Mouse (Mus musculus) retina, postnatal 7 days (tissue): ENCODE measurements around the gene Atpaf1.

ENCODE experiments used
- DNase-seq: peaks from one replicate; pipeline ENCODE4 v3.0.0-alpha.2; 2012; ENCODE audit warnings: low read depth, low spot score

Atpaf1 gene

GRCm38 (mm10) chr4:115812326-115812725, 27.7 kb downstream of the Atpaf1 start:
- no peak for DNase-seq

- DNase-seq, result no peak
Observed at GRCm38 (mm10) chr4:115815606-115816005, 31.0 kb downstream of the Atpaf1 start.

GRCm38 (mm10) chr4:115820199-115820598, 35.6 kb downstream of the Atpaf1 start:
- no peak for DNase-seq

- DNase-seq, result no peak
Observed at GRCm38 (mm10) chr4:115820944-115821343, 36.3 kb downstream of the Atpaf1 start.

GRCm38 (mm10) chr4:115821431-115821830, 36.8 kb downstream of the Atpaf1 start:
- no peak for DNase-seq

- no peak for DNase-seq
Observed at GRCm38 (mm10) chr4:115821928-115822327, 37.3 kb downstream of the Atpaf1 start.

- no peak for DNase-seq
Observed at GRCm38 (mm10) chr4:115824178-115824577, 39.6 kb downstream of the Atpaf1 start.

GRCm38 (mm10) chr4:115825271-115825670, 40.7 kb downstream of the Atpaf1 start:
- DNase-seq, result no peak

- no peak for DNase-seq
Observed at GRCm38 (mm10) chr4:115827066-115827465, 42.5 kb downstream of the Atpaf1 start.

GRCm38 (mm10) chr4:115827535-115827887, 42.9 kb downstream of the Atpaf1 start:
- no peak for DNase-seq

GRCm38 (mm10) chr4:115827888-115828571, 43.4 kb downstream of the Atpaf1 start, which contains the start of gene Mob3c:
Mob3c (plus strand) TSS chr4:115828092.
- peak; percentile 48 for DNase-seq

GRCm38 (mm10) chr4:115828572-115828902, 43.9 kb downstream of the Atpaf1 start:
- no peak for DNase-seq

GRCm38 (mm10) chr4:115830491-115830890, 45.9 kb downstream of the Atpaf1 start:
- DNase-seq, result no peak

GRCm38 (mm10) chr4:115831221-115831620, 46.6 kb downstream of the Atpaf1 start:
- no peak for DNase-seq

- no peak for DNase-seq
Observed at GRCm38 (mm10) chr4:115832040-115832439, 47.4 kb downstream of the Atpaf1 start.

- no peak for DNase-seq
Observed at GRCm38 (mm10) chr4:115835576-115835975, 51.0 kb downstream of the Atpaf1 start.

GRCm38 (mm10) chr4:115838196-115838595, 53.6 kb downstream of the Atpaf1 start:
- no peak for DNase-seq

- peak; percentile 88 for DNase-seq
Observed at GRCm38 (mm10) chr4:115838696-115839641, 54.4 kb downstream of the Atpaf1 start, which contains the start of gene Mknk1. Mknk1 (plus strand) TSS chr4:115839198.

- DNase-seq, result no peak
Observed at GRCm38 (mm10) chr4:115839956-115840355, 55.3 kb downstream of the Atpaf1 start.

- no peak for DNase-seq
Observed at GRCm38 (mm10) chr4:115840842-115841241, 56.2 kb downstream of the Atpaf1 start.

GRCm38 (mm10) chr4:115846656-115847055, 62.0 kb downstream of the Atpaf1 start:
- DNase-seq, result no peak

GRCm38 (mm10) chr4:115847377-115847776, 62.8 kb downstream of the Atpaf1 start:
- DNase-seq, result no peak

GRCm38 (mm10) chr4:115848083-115848482, 63.5 kb downstream of the Atpaf1 start:
- no peak for DNase-seq
